Mouse (Mus musculus) lung, adult 2 months (tissue): ENCODE results near the gene Cfap300.

Experiments
- CTCF ChIP-seq: fragments of 200-500 bp; IDR thresholded peaks from 2 replicates; pipeline ENCODE4 v1.5.1; 2011; ENCODE audit warnings: mild to moderate bottlenecking, low read length, control low read depth; ENCODE audit not compliant: insufficient read depth
- POLR2A ChIP-seq: fragments of 200-500 bp; IDR thresholded peaks from 2 replicates; pipeline ENCODE4 v1.6.1; 2011; ENCODE audit warnings: low read depth, mild to moderate bottlenecking, control low read depth, low read length, borderline replicate concordance; ENCODE audit errors: extremely low read depth

GRCm38 (mm10) chr9:7979153-7979916, 63.3 kb downstream of the Cfap300 start:
- no peak for TF ChIP-seq CTCF
- TF ChIP-seq POLR2A = no peak
